Mouse (Mus musculus) midbrain, postnatal 0 days (tissue): ENCODE results near the gene Dph5. TPM values are rescaled to one million over a fixed set of nuclear protein-coding genes. Genes with fewer than 3 reads are reported as not detected.

Source experiments
- ATAC-seq: fragments of 200-750 bp; cut with Nextera tagmentation; 2 replicates; pipeline ENCODE4 v1.8.0; 2017; ENCODE audit warnings: moderate number of reproducible peaks, mild to moderate bottlenecking, moderate TSS enrichment, moderate library complexity; ENCODE audit not compliant: low FRiP score
- DNase-seq: peaks from one replicate; pipeline ENCODE4 v3.0.0-alpha.2; 2015; ENCODE audit warnings: low spot score
- H3K27ac ChIP-seq: fragments of 300-500 bp; sonication (generic); 2 replicates; pipeline ENCODE4 v1.5.1; 2014; ENCODE audit warnings: low read depth, mild to moderate bottlenecking, low read length, mixed read lengths
- H3K27me3 ChIP-seq: fragments of 300-500 bp; sonication (generic); 2 replicates; pipeline ENCODE4 v1.6.1; 2014; ENCODE audit warnings: low read length, control low read depth, mixed read lengths; ENCODE audit not compliant: insufficient read depth
- H3K36me3 ChIP-seq: fragments of 300-500 bp; sonication (generic); 2 replicates; pipeline ENCODE4 v1.6.1; 2014; ENCODE audit warnings: low read length, control low read depth, mixed read lengths; ENCODE audit not compliant: insufficient read depth
- H3K4me1 ChIP-seq: fragments of 300-500 bp; sonication (generic); 2 replicates; pipeline ENCODE4 v1.6.1; 2014; ENCODE audit warnings: mild to moderate bottlenecking, control low read depth, antibody characterized with exemption, low read length, mixed read lengths; ENCODE audit not compliant: insufficient read depth
- H3K4me2 ChIP-seq: fragments of 300-500 bp; sonication (generic); 2 replicates; pipeline ENCODE4 v1.6.1; 2014; ENCODE audit warnings: low read depth, mild to moderate bottlenecking, low read length, mixed read lengths; ENCODE audit not compliant: poor library complexity, severe bottlenecking
- H3K4me3 ChIP-seq: fragments of 300-500 bp; sonication (generic); 2 replicates; pipeline ENCODE4 v1.5.1; 2014; ENCODE audit warnings: low read depth, mild to moderate bottlenecking, low read length, moderate library complexity
- H3K9ac ChIP-seq: fragments of 300-500 bp; sonication (generic); replicated peaks from 2 replicates; pipeline ENCODE4 v1.6.1; 2014; ENCODE audit warnings: mild to moderate bottlenecking, low read length, moderate library complexity, mixed read lengths; ENCODE audit not compliant: poor library complexity, severe bottlenecking
- H3K9me3 ChIP-seq: fragments of 300-500 bp; sonication (generic); 2 replicates; pipeline ENCODE4 v1.6.1; 2016; ENCODE audit warnings: low read length, control low read depth
- CTCF ChIP-seq: IDR thresholded peaks from 2 replicates; pipeline ENCODE4 v1.5.1; 2016; ENCODE audit warnings: antibody characterized with exemption, mild to moderate bottlenecking
- WGBS: fragments of 180-500 bp; shearing (Covaris S2); extraction: QIAGEN DNeasy Blood & Tissue Kit; methylation state at CpG from one replicate; pipeline ENCODE4 v1.1.7; 2014; 5-methylcytosine and 5-hydroxymethylcytosine counted together
- polyA plus RNA-seq: library from polyadenylated mRNA; unstranded; fragments of >200 nt; fragmentation: Nextera tagmentation; extraction: Ambion mirVana; gene quantifications from 2 replicates; pipeline ENCODE4 v1.2.1, GENCODE M21; 2015
- total RNA-seq: library from RNA; depleted of rRNA; stranded (reverse); fragments of >200 nt; gene quantifications from 2 replicates; pipeline ENCODE4 v1.2.3, GENCODE M21; 2014

Dph5 gene
- total and polyA plus RNA-seq, 2 experiments from 2014 or later: 9.3 to 19.7 TPM

- WGBS: 93% methylated on average over 6 of the region's 6 CpGs
- no peak for DNase-seq
- Histone ChIP-seq H3K27me3 (no peaks in the 10 kb centered on the region), H3K36me3 (peaks cover 10% of the 10 kb centered on the region), H3K4me3 (no peak overlapping the region), H3K4me2 (no peak overlapping the region), H3K4me1 (no peaks in the 10 kb centered on the region), H3K9me3 (no peaks in the 10 kb centered on the region), H3K9ac (no peak overlapping the region), H3K27ac (no peak overlapping the region)
- no peak for ATAC-seq
- TF ChIP-seq CTCF: no peak
These were observed 44.1 kb downstream of the Dph5 start for GRCm38 (mm10) chr3:115931701-115932100.

GRCm38 (mm10) chr3:115933293-115934186, 45.9 kb downstream of the Dph5 start:
- TF ChIP-seq CTCF: no peak
- no peak overlapping the region for H3K4me2 ChIP-seq

GRCm38 (mm10) chr3:115936734-115937599, 49.3 kb downstream of the Dph5 start:
- 56% methylated on average over 4 of the region's 4 CpGs for WGBS
- peak; percentile 37 for DNase-seq
- H3K9me3 ChIP-seq: no peaks in the 10 kb centered on the region
- H3K27me3 ChIP-seq: no peaks in the 10 kb centered on the region
- peak; percentile 73 for TF ChIP-seq CTCF
- 0 out of 2 replicates have a peak, but pooled peaks have one; percentile 41 for ATAC-seq
- no peaks in the 10 kb centered on the region for H3K4me1 ChIP-seq
- no peak overlapping the region for H3K27ac ChIP-seq
- peaks cover 2% of the 10 kb centered on the region; the same call in 1 of the 2 replicates for H3K36me3 ChIP-seq
- H3K4me3 ChIP-seq: no peak overlapping the region
- H3K9ac ChIP-seq: no peak overlapping the region
- H3K4me2 ChIP-seq: no peak overlapping the region

More at GRCm38 (mm10) chr3:115933293-115934186, 45.9 kb downstream of the Dph5 start:
- no peak overlapping the region for H3K27ac ChIP-seq
- 93% methylated on average over 18 of the region's 18 CpGs for WGBS
- H3K27me3 ChIP-seq: no peaks in the 10 kb centered on the region
- H3K4me1 ChIP-seq: no peaks in the 10 kb centered on the region
- no peak for DNase-seq
- no peak for ATAC-seq
- H3K36me3 ChIP-seq: 0 out of 2 replicates have a peak, but pooled peaks cover 4% of the 10 kb centered on the region
- H3K4me3 ChIP-seq: no peak overlapping the region
- H3K9me3 ChIP-seq: no peaks in the 10 kb centered on the region
- H3K9ac ChIP-seq: no peak overlapping the region

- H3K9me3 ChIP-seq: no peaks in the 10 kb centered on the region
- 93% methylated on average over 10 of the region's 10 CpGs for WGBS
- no peaks in the 10 kb centered on the region for H3K27me3 ChIP-seq
- H3K36me3 ChIP-seq: peaks cover 7% of the 10 kb centered on the region
- H3K27ac ChIP-seq: no peak overlapping the region
- no peak overlapping the region for H3K4me2 ChIP-seq
- H3K4me3 ChIP-seq: no peak overlapping the region
- ATAC-seq (no peak), DNase-seq (no peak)
- no peaks in the 10 kb centered on the region for H3K4me1 ChIP-seq
- no peak for TF ChIP-seq CTCF
- no peak overlapping the region for H3K9ac ChIP-seq
These were observed 50.2 kb downstream of the Dph5 start for GRCm38 (mm10) chr3:115937807-115938206.

- ATAC-seq (no peak), DNase-seq (no peak)
- Histone ChIP-seq H3K4me3 (no peak overlapping the region), H3K4me1 (no peaks in the 10 kb centered on the region), H3K27ac (no peak overlapping the region), H3K36me3 (peaks cover 11% of the 10 kb centered on the region), H3K9ac (no peak overlapping the region), H3K9me3 (no peaks in the 10 kb centered on the region), H3K4me2 (no peak overlapping the region), H3K27me3 (no peaks in the 10 kb centered on the region)
- WGBS: 95% methylated on average over 4 of the region's 4 CpGs
- no peak for TF ChIP-seq CTCF
These were observed 52.9 kb downstream of the Dph5 start for GRCm38 (mm10) chr3:115940510-115940909.
